Mouse (Mus musculus) frontal cortex, postnatal 14 days (tissue): ENCODE results near the gene Zfp384.

Experiments used
- DNase-seq, 2 experiments: peaks; one replicate each; pipeline ENCODE4 v3.0.0; 2022; ENCODE audit warnings: low spot score in 2 of 2

The Zfp384 gene

DNA sequence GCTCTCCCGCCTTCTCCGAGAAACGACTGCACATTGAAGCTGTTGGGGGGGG, at the start of gene Zfp384:
Gene Zfp384, plus strand, starts transcription at position 17 of the 52 bp plus-strand sequence.
- DNase-seq: no peak

- DNase-seq: no peak
These were observed 49.0 kb upstream of the Zfp384 start for GRCm38 (mm10) chr6:124959960-124960359.

- no peak for DNase-seq
These were observed 47.9 kb upstream of the Zfp384 start for GRCm38 (mm10) chr6:124961021-124961420.

DNA sequence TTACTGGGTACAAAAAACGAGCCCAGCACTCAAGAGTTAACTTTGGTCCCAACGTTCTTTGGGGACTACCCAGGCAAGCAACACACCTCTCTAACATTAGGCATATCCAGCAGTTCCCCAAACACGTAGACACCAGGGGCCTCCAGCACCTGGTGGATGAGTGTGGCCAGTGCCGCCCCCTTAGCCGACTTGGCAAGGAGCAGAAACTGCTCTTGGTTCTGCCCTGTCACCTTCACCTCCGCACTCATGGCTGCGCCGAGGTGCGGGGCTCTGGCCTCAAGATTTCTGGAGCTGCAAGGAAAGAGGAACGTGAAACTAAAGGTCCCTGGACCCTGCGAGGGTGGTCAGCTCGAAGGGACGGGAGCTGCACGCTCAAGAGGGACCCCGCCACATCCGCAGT, 44.3 kb upstream of the Zfp384 start:
- peak in 1 of 2 experiments; percentile 16 for DNase-seq

GRCm38 (mm10) chr6:124965088-124965719, 43.7 kb upstream of the Zfp384 start, which contains the start of gene Cops7a:
Gene Cops7a, minus strand, starts transcription at chr6:124965538.
- DNase-seq: peak; percentile 86 to 91

GRCm38 (mm10) chr6:124965747-124966146, 43.2 kb upstream of the Zfp384 start:
- DNase-seq: no peak

- DNase-seq: no peak
These were observed 42.4 kb upstream of the Zfp384 start for GRCm38 (mm10) chr6:124966466-124967118.

GRCm38 (mm10) chr6:124967766-124968165, 41.2 kb upstream of the Zfp384 start:
- DNase-seq: peak in 1 of 2 experiments; percentile 16

GRCm38 (mm10) chr6:124992241-124992640, 16.7 kb upstream of the Zfp384 start:
- DNase-seq: no peak

GRCm38 (mm10) chr6:124993365-124993764, 15.6 kb upstream of the Zfp384 start:
- no peak for DNase-seq

- DNase-seq: no peak
These were observed 15.1 kb upstream of the Zfp384 start for GRCm38 (mm10) chr6:124993876-124994275.

DNA sequence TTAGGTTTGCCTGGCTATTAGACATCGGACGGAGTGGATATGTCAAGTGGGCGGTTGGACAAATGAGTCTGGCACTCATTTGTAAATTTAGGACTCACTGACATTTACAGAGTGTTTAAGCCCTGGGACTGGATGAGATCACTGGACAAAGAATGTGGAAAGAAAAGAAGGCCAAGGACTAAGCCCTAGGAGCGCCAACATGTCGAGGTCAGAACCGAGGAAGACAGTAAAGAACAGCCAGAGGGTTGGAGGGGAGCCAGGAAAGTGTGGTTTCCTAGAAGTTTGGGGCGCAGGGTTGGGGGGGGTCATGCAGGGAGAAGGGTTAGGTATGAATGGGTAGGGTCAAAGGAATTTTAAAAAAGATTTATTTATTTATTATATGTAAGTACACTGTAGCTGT, 13.7 kb upstream of the Zfp384 start:
- DNase-seq: no peak

GRCm38 (mm10) chr6:124995831-124996403, 13.0 kb upstream of the Zfp384 start:
- DNase-seq: no peak

DNA sequence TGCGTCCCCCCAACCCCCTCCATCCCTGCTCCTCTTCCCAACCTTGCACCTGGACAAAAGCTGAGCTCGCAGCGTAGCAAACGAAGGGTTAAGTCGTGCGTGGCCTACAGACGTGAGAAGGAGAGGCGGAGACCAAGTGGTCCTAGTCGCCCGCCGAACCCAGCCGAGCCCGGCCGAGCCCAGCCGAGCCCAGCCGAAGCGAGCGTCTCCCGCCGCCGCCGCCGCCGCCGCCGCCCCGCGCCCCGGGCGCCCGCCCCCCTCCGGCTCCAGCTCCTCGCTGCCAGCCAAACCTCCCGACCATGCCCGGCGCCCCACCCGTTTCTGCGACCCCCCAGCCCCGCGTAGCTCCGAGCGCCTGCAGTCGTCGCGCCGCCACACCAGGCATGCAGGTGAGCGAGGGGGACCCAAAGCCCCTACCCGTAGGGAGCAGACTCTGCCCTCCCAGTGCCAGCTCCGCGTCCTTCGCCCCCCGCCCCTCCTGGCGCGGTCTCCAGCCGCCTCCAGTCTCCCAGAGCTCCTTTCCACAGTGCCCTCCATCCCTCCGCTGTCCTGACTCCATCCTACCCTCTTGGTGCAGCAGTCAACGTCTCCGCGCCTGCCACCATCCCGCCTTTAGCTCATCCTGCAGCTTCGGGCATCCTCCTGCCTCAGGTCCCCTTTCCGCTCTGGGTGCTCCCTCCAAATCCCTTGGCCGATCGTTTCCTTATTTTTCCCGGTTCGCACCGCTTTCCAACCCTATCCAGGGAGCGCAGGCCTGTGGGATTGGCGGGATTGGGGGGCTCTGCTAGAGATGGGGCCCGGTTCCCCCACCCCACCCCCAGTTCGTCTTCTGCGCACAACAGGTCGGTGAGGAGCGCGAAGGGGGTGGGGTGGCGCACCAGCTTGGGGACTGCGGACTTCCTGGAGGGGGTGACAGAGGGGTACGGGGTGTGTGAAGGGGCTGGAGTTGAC, 12.1 kb upstream of the Zfp384 start, which contains the start of gene Pianp:
Gene Pianp, plus strand, starts transcription at position 144 of the 951 bp plus-strand sequence.
- peak; percentile 72 to 76 for DNase-seq

GRCm38 (mm10) chr6:124998066-124998465, 10.9 kb upstream of the Zfp384 start:
- DNase-seq: peak in 1 of 2 experiments; percentile 54

DNA sequence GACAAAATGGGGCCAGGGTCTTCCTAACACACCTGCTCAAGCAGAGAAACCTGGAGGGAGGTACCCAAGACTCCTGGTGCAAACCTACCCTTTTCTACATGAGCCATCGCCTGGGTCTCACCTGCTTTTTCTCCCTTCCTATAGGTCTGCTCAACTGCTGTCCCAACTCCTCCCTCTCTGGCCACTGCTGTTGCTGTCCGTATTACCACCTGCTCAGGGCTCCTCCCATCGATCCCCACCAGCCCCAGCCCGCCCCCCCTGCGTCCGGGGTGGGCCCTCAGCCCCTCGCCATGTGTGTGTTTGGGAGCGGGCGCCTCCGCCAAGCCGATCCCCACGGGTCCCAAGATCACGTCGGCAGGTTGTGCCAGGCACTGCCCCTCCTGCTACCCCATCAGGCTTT, 9.9 kb upstream of the Zfp384 start:
- DNase-seq: no peak

DNA sequence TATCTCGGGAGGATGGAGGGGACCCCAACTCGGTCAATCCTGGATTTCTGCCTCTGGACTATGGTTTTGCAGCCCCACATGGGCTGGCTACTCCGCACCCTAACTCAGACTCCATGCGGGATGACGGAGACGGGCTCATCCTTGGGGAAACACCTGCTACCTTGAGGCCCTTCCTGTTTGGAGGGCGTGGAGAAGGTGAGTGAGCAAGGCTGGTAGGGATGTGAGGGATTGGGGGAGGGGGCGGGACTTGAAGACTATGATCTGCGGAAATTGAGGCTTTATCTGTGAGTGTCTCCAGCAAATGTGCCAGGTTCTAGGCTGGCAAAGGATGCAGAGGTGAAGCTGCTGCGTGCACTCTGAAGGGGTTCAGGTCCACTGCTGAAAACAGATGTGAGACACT, 9.4 kb upstream of the Zfp384 start:
- DNase-seq: no peak

GRCm38 (mm10) chr6:125003706-125004105, 5.2 kb upstream of the Zfp384 start:
- DNase-seq: no peak

- no peak for DNase-seq
These were observed 3.9 kb upstream of the Zfp384 start for GRCm38 (mm10) chr6:125005086-125005485.

DNA sequence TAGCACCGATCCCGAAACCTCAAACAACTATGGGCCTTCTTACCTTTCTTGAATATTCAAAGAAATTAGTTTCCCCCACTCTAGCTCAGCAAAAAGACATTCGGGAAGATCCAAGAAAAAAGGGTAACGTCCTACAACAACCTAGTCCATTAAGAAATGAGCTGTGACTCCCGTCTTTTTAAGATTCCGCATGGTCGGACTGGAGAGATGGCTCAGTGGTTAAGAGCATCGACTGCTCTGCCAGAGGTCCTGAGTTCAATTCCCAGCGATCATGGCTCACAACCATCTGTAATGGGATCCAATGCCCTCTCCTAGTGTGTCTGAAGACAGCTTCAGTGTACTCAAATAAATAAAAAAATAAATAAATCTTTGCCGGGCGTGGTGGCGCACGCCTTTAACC, 885 bp upstream of the Zfp384 start:
- DNase-seq: no peak

- DNase-seq: peak; percentile 96 to 99
These were observed 288 bp upstream of the Zfp384 start for GRCm38 (mm10) chr6:125008586-125009128.
